Mouse (Mus musculus): ENCODE data around the gene Gxylt1. TPM values are rescaled to one million over a fixed set of nuclear protein-coding genes. Genes with fewer than 3 reads are reported as not detected.

The Gxylt1 gene
- polyA plus RNA-seq, 1 experiment from 2014 or later = 14.5 TPM

- DNase-seq (ENCODE audit: low spot score) (no peak), ATAC-seq (replicated peaks; ENCODE audit: low FRiP score, low TSS enrichment, low read depth) (no peak)
- Histone ChIP-seq H3K4me3 (ENCODE audit: low read depth, low read length) (no peak overlapping the region), H3K4me1 (replicated peaks; ENCODE audit: control insufficient read depth, insufficient read depth, low read length) (no peaks in the 10 kb centered on the region), H3K36me3 (ENCODE audit: control insufficient read depth, insufficient read depth, low read length) (peaks cover 44% of the 10 kb centered on the region), H3K9ac (ENCODE audit: low read length) (no peak overlapping the region), H3K27ac (ENCODE audit: low read depth) (no peak overlapping the region), H3K9me3 (ENCODE audit: control insufficient read depth, low read length) (no peaks in the 10 kb centered on the region), H3K4me2 (ENCODE audit: low read length) (no peak overlapping the region), H3K27me3 (replicated peaks; ENCODE audit: control insufficient read depth, insufficient read depth, low read length) (no peaks in the 10 kb centered on the region)
- WGBS = 76% methylated on average over 11 of the region's 11 CpGs
Measured at GRCm38 (mm10) chr15:93283349-93283748, 8.4 kb upstream of the Gxylt1 start.

GRCm38 (mm10) chr15:93276276-93276675, 1.3 kb upstream of the Gxylt1 start:
- Histone ChIP-seq H3K36me3 (ENCODE audit: control insufficient read depth, insufficient read depth, low read length) (peaks cover 9% of the 10 kb centered on the region), H3K27me3 (replicated peaks; ENCODE audit: control insufficient read depth, insufficient read depth, low read length) (no peaks in the 10 kb centered on the region), H3K9me3 (ENCODE audit: control insufficient read depth, low read length) (no peaks in the 10 kb centered on the region), H3K9ac (ENCODE audit: low read length) (no peak overlapping the region), H3K4me2 (ENCODE audit: low read length) (peak overlapping the region; percentile 95), H3K4me1 (replicated peaks; ENCODE audit: control insufficient read depth, insufficient read depth, low read length) (peaks cover 27% of the 10 kb centered on the region), H3K27ac (ENCODE audit: low read depth) (no peak overlapping the region; the same call in 1 of the 2 replicates), H3K4me3 (ENCODE audit: low read depth, low read length) (peak overlapping the region; percentile 67)
- DNase-seq (ENCODE audit: low spot score) = peak; percentile 62
- no peak for ATAC-seq (replicated peaks; ENCODE audit: low FRiP score, low TSS enrichment, low read depth)
- 6% methylated on average over 14 of the region's 14 CpGs for WGBS

- Histone ChIP-seq H3K4me3 (ENCODE audit: low read depth, low read length) (peak overlapping the region; percentile 67), H3K4me1 (replicated peaks; ENCODE audit: control insufficient read depth, insufficient read depth, low read length) (peaks cover 27% of the 10 kb centered on the region), H3K27ac (ENCODE audit: low read depth) (peak overlapping the region; percentile 60), H3K27me3 (replicated peaks; ENCODE audit: control insufficient read depth, insufficient read depth, low read length) (no peaks in the 10 kb centered on the region), H3K36me3 (ENCODE audit: control insufficient read depth, insufficient read depth, low read length) (peaks cover 4% of the 10 kb centered on the region; the same call in 1 of the 2 replicates), H3K9me3 (ENCODE audit: control insufficient read depth, low read length) (no peaks in the 10 kb centered on the region), H3K4me2 (ENCODE audit: low read length) (peak overlapping the region; percentile 95), H3K9ac (ENCODE audit: low read length) (peak overlapping the region; percentile 47)
- DNase-seq (ENCODE audit: low spot score) (no peak), ATAC-seq (replicated peaks; ENCODE audit: low FRiP score, low TSS enrichment, low read depth) (peak; percentile 61)
- WGBS = under 1% methylated on average over 21 of the region's 21 CpGs
Measured at GRCm38 (mm10) chr15:93275623-93276022, 644 bp upstream of the Gxylt1 start.

- H3K4me1 ChIP-seq (replicated peaks; ENCODE audit: control insufficient read depth, insufficient read depth, low read length) = peaks cover 27% of the 10 kb centered on the region
- peak overlapping the region; percentile 77 for H3K9ac ChIP-seq (ENCODE audit: low read length)
- 42% methylated on average over 19 of the region's 19 CpGs for WGBS
- H3K4me3 ChIP-seq (ENCODE audit: low read depth, low read length) = peak overlapping the region; percentile 67
- H3K27me3 ChIP-seq (replicated peaks; ENCODE audit: control insufficient read depth, insufficient read depth, low read length) = no peaks in the 10 kb centered on the region
- peaks cover 11% of the 10 kb centered on the region; the same call in 1 of the 2 replicates for H3K36me3 ChIP-seq (ENCODE audit: control insufficient read depth, insufficient read depth, low read length)
- peak overlapping the region; percentile 80 for H3K4me2 ChIP-seq (ENCODE audit: low read length)
- H3K9me3 ChIP-seq (ENCODE audit: control insufficient read depth, low read length) = no peaks in the 10 kb centered on the region
- peak overlapping the region; percentile 87 for H3K27ac ChIP-seq (ENCODE audit: low read depth)
- no peak for ATAC-seq (replicated peaks; ENCODE audit: low FRiP score, low TSS enrichment, low read depth)
- DNase-seq (ENCODE audit: low spot score) = no peak
Measured at GRCm38 (mm10) chr15:93273788-93274678, 946 bp downstream of the Gxylt1 start.

GRCm38 (mm10) chr15:93272948-93273347, 2.0 kb downstream of the Gxylt1 start:
- Histone ChIP-seq H3K9me3 (ENCODE audit: control insufficient read depth, low read length) (no peaks in the 10 kb centered on the region), H3K4me1 (replicated peaks; ENCODE audit: control insufficient read depth, insufficient read depth, low read length) (peaks cover 27% of the 10 kb centered on the region), H3K4me2 (ENCODE audit: low read length) (peak overlapping the region; percentile 25; the same call in 1 of the 2 replicates), H3K27ac (ENCODE audit: low read depth) (no peak overlapping the region), H3K27me3 (replicated peaks; ENCODE audit: control insufficient read depth, insufficient read depth, low read length) (no peaks in the 10 kb centered on the region), H3K9ac (ENCODE audit: low read length) (no peak overlapping the region), H3K36me3 (ENCODE audit: control insufficient read depth, insufficient read depth, low read length) (peaks cover 10% of the 10 kb centered on the region; the same call in 1 of the 2 replicates), H3K4me3 (ENCODE audit: low read depth, low read length) (no peak overlapping the region)
- ATAC-seq (replicated peaks; ENCODE audit: low FRiP score, low TSS enrichment, low read depth) = no peak
- WGBS = 83% methylated on average over 9 of the region's 9 CpGs
- no peak for DNase-seq (ENCODE audit: low spot score)

GRCm38 (mm10) chr15:93270289-93270855, 4.6 kb downstream of the Gxylt1 start:
- no peak for ATAC-seq (replicated peaks; ENCODE audit: low FRiP score, low TSS enrichment, low read depth)
- H3K27ac ChIP-seq (ENCODE audit: low read depth) = no peak overlapping the region
- H3K27me3 ChIP-seq (replicated peaks; ENCODE audit: control insufficient read depth, insufficient read depth, low read length) = no peaks in the 10 kb centered on the region
- no peak overlapping the region for H3K4me2 ChIP-seq (ENCODE audit: low read length)
- H3K4me1 ChIP-seq (replicated peaks; ENCODE audit: control insufficient read depth, insufficient read depth, low read length) = peaks cover 17% of the 10 kb centered on the region
- no peak overlapping the region for H3K4me3 ChIP-seq (ENCODE audit: low read depth, low read length)
- H3K9me3 ChIP-seq (ENCODE audit: control insufficient read depth, low read length) = no peaks in the 10 kb centered on the region
- no peak for DNase-seq (ENCODE audit: low spot score)
- H3K9ac ChIP-seq (ENCODE audit: low read length) = no peak overlapping the region
- H3K36me3 ChIP-seq (ENCODE audit: control insufficient read depth, insufficient read depth, low read length) = peaks cover 10% of the 10 kb centered on the region; the same call in 1 of the 2 replicates
- WGBS = 79% methylated on average over 9 of the region's 9 CpGs

- Histone ChIP-seq H3K9ac (ENCODE audit: low read length) (no peak overlapping the region), H3K27ac (ENCODE audit: low read depth) (no peak overlapping the region), H3K4me2 (ENCODE audit: low read length) (no peak overlapping the region), H3K36me3 (ENCODE audit: control insufficient read depth, insufficient read depth, low read length) (peaks cover 10% of the 10 kb centered on the region; the same call in 1 of the 2 replicates), H3K9me3 (ENCODE audit: control insufficient read depth, low read length) (no peaks in the 10 kb centered on the region), H3K4me3 (ENCODE audit: low read depth, low read length) (no peak overlapping the region), H3K27me3 (replicated peaks; ENCODE audit: control insufficient read depth, insufficient read depth, low read length) (no peaks in the 10 kb centered on the region), H3K4me1 (replicated peaks; ENCODE audit: control insufficient read depth, insufficient read depth, low read length) (peaks cover 17% of the 10 kb centered on the region)
- WGBS = 95% methylated on average over 7 of the region's 7 CpGs
- ATAC-seq (replicated peaks; ENCODE audit: low FRiP score, low TSS enrichment, low read depth) = no peak
- DNase-seq (ENCODE audit: low spot score) = no peak
Measured at GRCm38 (mm10) chr15:93269572-93269971, 5.4 kb downstream of the Gxylt1 start.

- no peak overlapping the region for H3K27ac ChIP-seq (ENCODE audit: low read depth)
- DNase-seq (ENCODE audit: low spot score) = no peak
- no peak overlapping the region for H3K4me3 ChIP-seq (ENCODE audit: low read depth, low read length)
- H3K9me3 ChIP-seq (ENCODE audit: control insufficient read depth, low read length) = no peaks in the 10 kb centered on the region
- H3K36me3 ChIP-seq (ENCODE audit: control insufficient read depth, insufficient read depth, low read length) = peaks cover 10% of the 10 kb centered on the region; the same call in 1 of the 2 replicates
- peaks cover 5% of the 10 kb centered on the region for H3K4me1 ChIP-seq (replicated peaks; ENCODE audit: control insufficient read depth, insufficient read depth, low read length)
- no peaks in the 10 kb centered on the region for H3K27me3 ChIP-seq (replicated peaks; ENCODE audit: control insufficient read depth, insufficient read depth, low read length)
- H3K4me2 ChIP-seq (ENCODE audit: low read length) = no peak overlapping the region
- no peak overlapping the region for H3K9ac ChIP-seq (ENCODE audit: low read length)
- ATAC-seq (replicated peaks; ENCODE audit: low FRiP score, low TSS enrichment, low read depth) = no peak
- WGBS = 98% methylated on average over 1 of the region's 1 CpGs
Measured at GRCm38 (mm10) chr15:93268001-93268400, 7.0 kb downstream of the Gxylt1 start.
